Mouse (Mus musculus): ENCODE data around the gene Acap1. TPM values are rescaled to one million over a fixed set of nuclear protein-coding genes. Genes with fewer than 3 reads are reported as not detected.
A peak's percentile ranks its signal among the peaks of the same experiment; 100 is the strongest.

The Acap1 gene
- polyA plus RNA-seq, 1 experiment from 2014 or later: 0.13 TPM

DNA sequence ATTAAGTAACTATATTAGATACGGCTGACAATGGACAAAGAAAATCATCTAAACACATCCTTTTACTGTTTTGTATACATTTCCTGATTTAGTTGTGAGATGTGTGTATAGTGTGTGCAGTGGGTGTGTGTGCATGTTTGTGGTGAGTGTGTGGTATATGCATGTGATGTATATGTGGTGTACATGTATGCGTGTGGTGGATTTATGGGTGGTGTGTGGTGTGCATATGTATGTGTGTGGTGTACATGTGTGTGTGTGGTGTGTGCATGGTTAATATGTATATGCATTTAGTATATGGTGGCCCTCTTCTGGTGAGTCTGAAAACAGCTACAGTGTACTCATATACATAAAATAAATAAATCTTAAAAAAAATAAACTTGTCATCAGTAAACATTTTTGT, 32.2 kb upstream of the Acap1 start:
- no peaks in the 10 kb centered on the region for H3K9me3 ChIP-seq (ENCODE audit: control insufficient read depth, low read length)
- WGBS: 96% methylated on average over 2 of the region's 2 CpGs
- H3K27ac ChIP-seq (ENCODE audit: low read depth, low read length): no peak overlapping the region
- H3K27me3 ChIP-seq (replicated peaks; ENCODE audit: control insufficient read depth, insufficient read depth, low read length): no peaks in the 10 kb centered on the region; the same call in 1 of the 2 replicates
- no peaks in the 10 kb centered on the region; the same call in none of the 2 replicates for H3K4me1 ChIP-seq (ENCODE audit: control insufficient read depth, insufficient read depth, low read depth, low read length)
- no peak overlapping the region for H3K9ac ChIP-seq (ENCODE audit: low read depth, low read length)
- no peak overlapping the region for H3K4me2 ChIP-seq (ENCODE audit: low read length)
- H3K36me3 ChIP-seq (ENCODE audit: control insufficient read depth, insufficient read depth, low read length): no peaks in the 10 kb centered on the region
- no peak for ATAC-seq
- H3K4me3 ChIP-seq (ENCODE audit: low read length): no peak overlapping the region

- no peak for ATAC-seq
- no peaks in the 10 kb centered on the region for H3K9me3 ChIP-seq (ENCODE audit: control insufficient read depth, low read length)
- peaks cover 16% of the 10 kb centered on the region for H3K4me1 ChIP-seq (ENCODE audit: control insufficient read depth, insufficient read depth, low read depth, low read length)
- H3K27ac ChIP-seq (ENCODE audit: low read depth, low read length): no peak overlapping the region
- H3K4me3 ChIP-seq (ENCODE audit: low read length): no peak overlapping the region
- WGBS: 69% methylated on average over 3 of the region's 3 CpGs
- H3K4me2 ChIP-seq (ENCODE audit: low read length): no peak overlapping the region
- no peak overlapping the region for H3K9ac ChIP-seq (ENCODE audit: low read depth, low read length)
- no peaks in the 10 kb centered on the region for H3K27me3 ChIP-seq (replicated peaks; ENCODE audit: control insufficient read depth, insufficient read depth, low read length)
- H3K36me3 ChIP-seq (ENCODE audit: control insufficient read depth, insufficient read depth, low read length): peaks cover 8% of the 10 kb centered on the region
These were observed 27.5 kb upstream of the Acap1 start for GRCm38 (mm10) chr11:69922796-69923195.

GRCm38 (mm10) chr11:69922012-69922756, 26.8 kb upstream of the Acap1 start:
- Histone ChIP-seq H3K4me1 (ENCODE audit: control insufficient read depth, insufficient read depth, low read depth, low read length) (peaks cover 16% of the 10 kb centered on the region), H3K9ac (ENCODE audit: low read depth, low read length) (peak overlapping the region; percentile 77), H3K9me3 (ENCODE audit: control insufficient read depth, low read length) (no peaks in the 10 kb centered on the region), H3K36me3 (ENCODE audit: control insufficient read depth, insufficient read depth, low read length) (peaks cover 15% of the 10 kb centered on the region), H3K4me2 (ENCODE audit: low read length) (peak overlapping the region; percentile 76), H3K27ac (ENCODE audit: low read depth, low read length) (peak overlapping the region; percentile 95), H3K4me3 (ENCODE audit: low read length) (peak overlapping the region; percentile 88), H3K27me3 (replicated peaks; ENCODE audit: control insufficient read depth, insufficient read depth, low read length) (no peaks in the 10 kb centered on the region)
- 5% methylated on average over 12 of the region's 12 CpGs for WGBS
- no peak for ATAC-seq

GRCm38 (mm10) chr11:69921114-69922011, 26.0 kb upstream of the Acap1 start, which contains the start of gene Eif5a:
Gene Eif5a, minus strand, starts transcription at chr11:69921958.
- Histone ChIP-seq H3K9ac (ENCODE audit: low read depth, low read length) (peak within 1 kb of the TSS; percentile 92), H3K4me3 (ENCODE audit: low read length) (peak within 1 kb of the TSS; percentile 88), H3K27me3 (replicated peaks; ENCODE audit: control insufficient read depth, insufficient read depth, low read length) (no peaks in the 10 kb centered on the region), H3K9me3 (ENCODE audit: control insufficient read depth, low read length) (no peaks in the 10 kb centered on the region), H3K27ac (ENCODE audit: low read depth, low read length) (peak within 1 kb of the TSS; percentile 95), H3K4me1 (ENCODE audit: control insufficient read depth, insufficient read depth, low read depth, low read length) (peaks cover 16% of the 10 kb centered on the region), H3K36me3 (ENCODE audit: control insufficient read depth, insufficient read depth, low read length) (peaks cover 19% of the 10 kb centered on the region), H3K4me2 (ENCODE audit: low read length) (peak within 1 kb of the TSS; percentile 83)
- WGBS: under 1% methylated on average over 76 of the region's 78 CpGs
- ATAC-seq: peak; percentile 97

- Histone ChIP-seq H3K36me3 (ENCODE audit: control insufficient read depth, insufficient read depth, low read length) (peaks cover 29% of the 10 kb centered on the region), H3K9me3 (ENCODE audit: control insufficient read depth, low read length) (no peaks in the 10 kb centered on the region), H3K4me3 (ENCODE audit: low read length) (peak overlapping the region; percentile 88), H3K4me1 (ENCODE audit: control insufficient read depth, insufficient read depth, low read depth, low read length) (peaks cover 22% of the 10 kb centered on the region), H3K9ac (ENCODE audit: low read depth, low read length) (peak overlapping the region; percentile 92), H3K27me3 (replicated peaks; ENCODE audit: control insufficient read depth, insufficient read depth, low read length) (no peaks in the 10 kb centered on the region), H3K4me2 (ENCODE audit: low read length) (peak overlapping the region; percentile 83), H3K27ac (ENCODE audit: low read depth, low read length) (peak overlapping the region; percentile 95)
- peak; percentile 28; the same call in 1 of the 2 replicates for ATAC-seq
- under 1% methylated on average over 58 of the region's 65 CpGs for WGBS
These were observed 25.1 kb upstream of the Acap1 start for GRCm38 (mm10) chr11:69920266-69921031.

GRCm38 (mm10) chr11:69919661-69920265, 24.4 kb upstream of the Acap1 start:
- Histone ChIP-seq H3K9me3 (ENCODE audit: control insufficient read depth, low read length) (no peaks in the 10 kb centered on the region), H3K4me2 (ENCODE audit: low read length) (peak overlapping the region; percentile 83), H3K4me3 (ENCODE audit: low read length) (peak overlapping the region; percentile 88), H3K4me1 (ENCODE audit: control insufficient read depth, insufficient read depth, low read depth, low read length) (peaks cover 29% of the 10 kb centered on the region), H3K9ac (ENCODE audit: low read depth, low read length) (peak overlapping the region; percentile 92), H3K27ac (ENCODE audit: low read depth, low read length) (peak overlapping the region; percentile 95), H3K36me3 (ENCODE audit: control insufficient read depth, insufficient read depth, low read length) (peaks cover 29% of the 10 kb centered on the region), H3K27me3 (replicated peaks; ENCODE audit: control insufficient read depth, insufficient read depth, low read length) (no peaks in the 10 kb centered on the region)
- no peak for ATAC-seq
- under 1% methylated on average over 17 of the region's 17 CpGs for WGBS

GRCm38 (mm10) chr11:69919053-69919452, 23.7 kb upstream of the Acap1 start:
- Histone ChIP-seq H3K36me3 (ENCODE audit: control insufficient read depth, insufficient read depth, low read length) (peaks cover 29% of the 10 kb centered on the region), H3K4me2 (ENCODE audit: low read length) (peak overlapping the region; percentile 83), H3K4me1 (ENCODE audit: control insufficient read depth, insufficient read depth, low read depth, low read length) (peaks cover 34% of the 10 kb centered on the region), H3K9ac (ENCODE audit: low read depth, low read length) (no peak overlapping the region), H3K4me3 (ENCODE audit: low read length) (no peak overlapping the region; the same call in 1 of the 2 replicates), H3K27me3 (replicated peaks; ENCODE audit: control insufficient read depth, insufficient read depth, low read length) (no peaks in the 10 kb centered on the region), H3K9me3 (ENCODE audit: control insufficient read depth, low read length) (no peaks in the 10 kb centered on the region), H3K27ac (ENCODE audit: low read depth, low read length) (no peak overlapping the region)
- ATAC-seq: no peak
- 86% methylated on average over 9 of the region's 9 CpGs for WGBS

GRCm38 (mm10) chr11:69918118-69918517, 22.8 kb upstream of the Acap1 start:
- Histone ChIP-seq H3K4me3 (ENCODE audit: low read length) (no peak overlapping the region), H3K36me3 (ENCODE audit: control insufficient read depth, insufficient read depth, low read length) (peaks cover 30% of the 10 kb centered on the region), H3K27ac (ENCODE audit: low read depth, low read length) (no peak overlapping the region), H3K9ac (ENCODE audit: low read depth, low read length) (no peak overlapping the region), H3K9me3 (ENCODE audit: control insufficient read depth, low read length) (no peaks in the 10 kb centered on the region), H3K27me3 (replicated peaks; ENCODE audit: control insufficient read depth, insufficient read depth, low read length) (no peaks in the 10 kb centered on the region), H3K4me2 (ENCODE audit: low read length) (no peak overlapping the region), H3K4me1 (ENCODE audit: control insufficient read depth, insufficient read depth, low read depth, low read length) (peaks cover 39% of the 10 kb centered on the region)
- WGBS: 86% methylated on average over 5 of the region's 5 CpGs
- ATAC-seq: no peak

Measured in hindbrain, embryonic 16.5 days (tissue).